Mouse (Mus musculus) hindbrain, embryonic 14.5 days (tissue): ENCODE results near the gene Rab30. TPM values are rescaled to one million over a fixed set of nuclear protein-coding genes. Genes with fewer than 3 reads are reported as not detected.
A peak's percentile ranks its signal among the peaks of the same experiment; 100 is the strongest.

Experiments used
- ATAC-seq: fragments of 200-750 bp; cut with Nextera tagmentation; 2 replicates; pipeline ENCODE4 v1.8.0; 2017; ENCODE audit warnings: moderate number of reproducible peaks, mild to moderate bottlenecking, moderate TSS enrichment, moderate library complexity; ENCODE audit not compliant: low FRiP score
- DNase-seq: peaks from one replicate; pipeline ENCODE4 v3.0.0-alpha.2; 2015; ENCODE audit warnings: low spot score
- H3K27ac ChIP-seq: fragments of 300-500 bp; sonication (generic); 2 replicates; pipeline ENCODE4 v1.5.1; 2014; ENCODE audit warnings: mild to moderate bottlenecking, moderate library complexity
- H3K27me3 ChIP-seq: fragments of 300-500 bp; sonication (generic); 2 replicates; pipeline ENCODE4 v1.6.1; 2014; ENCODE audit warnings: mild to moderate bottlenecking, low read length, mixed read lengths; ENCODE audit not compliant: control insufficient read depth, insufficient read depth
- H3K36me3 ChIP-seq: fragments of 300-500 bp; sonication (generic); replicated peaks from 2 replicates; pipeline ENCODE4 v1.6.1; 2014; ENCODE audit not compliant: control insufficient read depth, insufficient read depth
- H3K4me1 ChIP-seq: fragments of 300-500 bp; sonication (generic); replicated peaks from 2 replicates; pipeline ENCODE4 v1.6.1; 2014; ENCODE audit warnings: antibody characterized with exemption, low read length, mixed read lengths; ENCODE audit not compliant: control insufficient read depth, insufficient read depth
- H3K4me2 ChIP-seq: fragments of 300-500 bp; sonication (generic); replicated peaks from 2 replicates; pipeline ENCODE4 v1.6.1; 2014; ENCODE audit warnings: mild to moderate bottlenecking, moderate library complexity
- H3K4me3 ChIP-seq: fragments of 300-500 bp; sonication (generic); replicated peaks from 2 replicates; pipeline ENCODE4 v1.5.1; 2014; ENCODE audit warnings: mild to moderate bottlenecking, low read length
- H3K9ac ChIP-seq: fragments of 300-500 bp; sonication (generic); 2 replicates; pipeline ENCODE4 v1.6.1; 2014
- H3K9me3 ChIP-seq: fragments of 300-500 bp; sonication (generic); 2 replicates; pipeline ENCODE4 v1.6.1; 2016; ENCODE audit warnings: low read length; ENCODE audit not compliant: control insufficient read depth
- WGBS: fragments of 180-500 bp; shearing (Covaris S2); extraction: QIAGEN DNeasy Blood & Tissue Kit; methylation state at CpG from one replicate; pipeline ENCODE4 v1.1.7; 2014; 5-methylcytosine and 5-hydroxymethylcytosine counted together
- polyA plus RNA-seq: library from polyadenylated mRNA; unstranded; fragments of >200 nt; fragmentation: Nextera tagmentation; extraction: Ambion mirVana; gene quantifications from 2 replicates; pipeline ENCODE4 v1.2.1, GENCODE M21; 2014

Rab30 gene
- polyA plus RNA-seq, 1 experiment from 2014 or later = 24.2 TPM

GRCm38 (mm10) chr7:92817886-92818285, 76.5 kb downstream of the Rab30 start:
- WGBS = 93% methylated on average over 9 of the region's 9 CpGs

GRCm38 (mm10) chr7:92819656-92820055, 78.3 kb downstream of the Rab30 start:
- H3K27ac ChIP-seq = no peak overlapping the region
- ATAC-seq (no peak), DNase-seq (no peak)
- no peaks in the 10 kb centered on the region for H3K4me1 ChIP-seq
- no peak overlapping the region for H3K4me3 ChIP-seq
- 88% methylated on average over 11 of the region's 11 CpGs for WGBS
- H3K27me3 ChIP-seq = no peaks in the 10 kb centered on the region
- no peaks in the 10 kb centered on the region for H3K36me3 ChIP-seq
- no peaks in the 10 kb centered on the region for H3K9me3 ChIP-seq
- H3K9ac ChIP-seq = no peak overlapping the region
- H3K4me2 ChIP-seq = no peak overlapping the region

More at GRCm38 (mm10) chr7:92817886-92818285, 76.5 kb downstream of the Rab30 start:
- Histone ChIP-seq H3K27me3 (no peaks in the 10 kb centered on the region), H3K9me3 (no peaks in the 10 kb centered on the region), H3K27ac (no peak overlapping the region), H3K9ac (no peak overlapping the region), H3K36me3 (no peaks in the 10 kb centered on the region), H3K4me3 (no peak overlapping the region), H3K4me1 (no peaks in the 10 kb centered on the region), H3K4me2 (no peak overlapping the region)
- DNase-seq (no peak), ATAC-seq (no peak)

GRCm38 (mm10) chr7:92820410-92820809, 79.0 kb downstream of the Rab30 start:
- Histone ChIP-seq H3K27me3 (no peaks in the 10 kb centered on the region), H3K27ac (no peak overlapping the region), H3K36me3 (no peaks in the 10 kb centered on the region), H3K9me3 (no peaks in the 10 kb centered on the region), H3K4me1 (no peaks in the 10 kb centered on the region), H3K9ac (no peak overlapping the region), H3K4me2 (no peak overlapping the region), H3K4me3 (no peak overlapping the region)
- ATAC-seq (no peak), DNase-seq (no peak)
- 83% methylated on average over 1 of the region's 1 CpGs for WGBS

GRCm38 (mm10) chr7:92820941-92821465, 79.6 kb downstream of the Rab30 start:
- Histone ChIP-seq H3K27me3 (no peaks in the 10 kb centered on the region), H3K4me1 (no peaks in the 10 kb centered on the region), H3K4me2 (no peak overlapping the region), H3K9me3 (no peaks in the 10 kb centered on the region), H3K9ac (no peak overlapping the region), H3K27ac (no peak overlapping the region), H3K36me3 (no peaks in the 10 kb centered on the region), H3K4me3 (no peak overlapping the region)
- WGBS = 84% methylated on average over 7 of the region's 7 CpGs
- DNase-seq = no peak
- no peak for ATAC-seq

- DNase-seq = no peak
- Histone ChIP-seq H3K27ac (no peak overlapping the region), H3K9ac (no peak overlapping the region), H3K9me3 (no peaks in the 10 kb centered on the region), H3K27me3 (no peaks in the 10 kb centered on the region), H3K36me3 (no peaks in the 10 kb centered on the region), H3K4me1 (no peaks in the 10 kb centered on the region), H3K4me2 (no peak overlapping the region), H3K4me3 (no peak overlapping the region)
- no peak for ATAC-seq
- 76% methylated on average over 4 of the region's 4 CpGs for WGBS
These were observed 80.5 kb downstream of the Rab30 start for GRCm38 (mm10) chr7:92821871-92822270.

GRCm38 (mm10) chr7:92822409-92823101, 81.2 kb downstream of the Rab30 start:
- ATAC-seq = peak; percentile 31; the same call in 1 of the 2 replicates

GRCm38 (mm10) chr7:92826248-92826647, 84.8 kb downstream of the Rab30 start:
- peaks cover 6% of the 10 kb centered on the region; the same call in 1 of the 2 replicates for H3K36me3 ChIP-seq
- no peak for DNase-seq
- no peak overlapping the region for H3K4me3 ChIP-seq
- no peaks in the 10 kb centered on the region for H3K27me3 ChIP-seq
- no peaks in the 10 kb centered on the region for H3K4me1 ChIP-seq
- H3K9me3 ChIP-seq = no peaks in the 10 kb centered on the region
- WGBS = 92% methylated on average over 3 of the region's 3 CpGs
- H3K4me2 ChIP-seq = no peak overlapping the region
- no peak overlapping the region for H3K9ac ChIP-seq
- H3K27ac ChIP-seq = no peak overlapping the region
- no peak for ATAC-seq

More at GRCm38 (mm10) chr7:92822409-92823101, 81.2 kb downstream of the Rab30 start:
- no peak overlapping the region for H3K9ac ChIP-seq
- no peaks in the 10 kb centered on the region for H3K36me3 ChIP-seq
- H3K27ac ChIP-seq = no peak overlapping the region
- DNase-seq = no peak
- H3K27me3 ChIP-seq = no peaks in the 10 kb centered on the region
- H3K9me3 ChIP-seq = no peaks in the 10 kb centered on the region
- H3K4me3 ChIP-seq = no peak overlapping the region
- H3K4me1 ChIP-seq = no peaks in the 10 kb centered on the region
- 74% methylated on average over 1 of the region's 1 CpGs for WGBS
- H3K4me2 ChIP-seq = no peak overlapping the region

GRCm38 (mm10) chr7:92827981-92828380, 86.6 kb downstream of the Rab30 start:
- 53% methylated on average over 3 of the region's 3 CpGs for WGBS
- H3K36me3 ChIP-seq = peaks cover 6% of the 10 kb centered on the region; the same call in 1 of the 2 replicates
- H3K27ac ChIP-seq = no peak overlapping the region
- H3K4me1 ChIP-seq = no peaks in the 10 kb centered on the region
- H3K4me2 ChIP-seq = no peak overlapping the region
- H3K9me3 ChIP-seq = no peaks in the 10 kb centered on the region
- no peak overlapping the region for H3K9ac ChIP-seq
- ATAC-seq (no peak), DNase-seq (no peak)
- no peaks in the 10 kb centered on the region for H3K27me3 ChIP-seq
- H3K4me3 ChIP-seq = no peak overlapping the region

- H3K4me1 ChIP-seq = no peaks in the 10 kb centered on the region
These were observed 91.0 kb downstream of the Rab30 start for GRCm38 (mm10) chr7:92832395-92832794.

More at GRCm38 (mm10) chr7:92832395-92832794, 91.0 kb downstream of the Rab30 start:
- H3K36me3 ChIP-seq = peaks cover 21% of the 10 kb centered on the region
- H3K4me3 ChIP-seq = no peak overlapping the region
- DNase-seq (no peak), ATAC-seq (no peak)
- no peaks in the 10 kb centered on the region for H3K27me3 ChIP-seq
- H3K27ac ChIP-seq = no peak overlapping the region
- no peaks in the 10 kb centered on the region for H3K9me3 ChIP-seq
- H3K4me2 ChIP-seq = no peak overlapping the region
- WGBS = 95% methylated on average over 6 of the region's 6 CpGs
- no peak overlapping the region for H3K9ac ChIP-seq
